Mouse (Mus musculus) lung, adult 2 months (tissue): ENCODE results near the gene Dnaic2. TPM values are rescaled to one million over a fixed set of nuclear protein-coding genes. Genes with fewer than 3 reads are reported as not detected.

ENCODE experiments used
- DNase-seq: peaks from one replicate; pipeline ENCODE4 v3.0.0; 2022
- H3K4me1 ChIP-seq: fragments of 200-500 bp; 2 replicates; pipeline ENCODE4 v1.6.1; 2011; ENCODE audit warnings: low read length; ENCODE audit not compliant: control insufficient read depth, insufficient read depth
- H3K4me3 ChIP-seq: fragments of 200-500 bp; replicated peaks from 2 replicates; pipeline ENCODE3; 2011; ENCODE audit warnings: low read depth, mild to moderate bottlenecking, control low read depth, low read length; ENCODE audit errors: extremely low read depth
- CTCF ChIP-seq: fragments of 200-500 bp; IDR thresholded peaks from 2 replicates; pipeline ENCODE4 v1.5.1; 2011; ENCODE audit warnings: mild to moderate bottlenecking, low read length, control low read depth; ENCODE audit not compliant: insufficient read depth
- POLR2A ChIP-seq: fragments of 200-500 bp; IDR thresholded peaks from 2 replicates; pipeline ENCODE4 v1.6.1; 2011; ENCODE audit warnings: low read depth, mild to moderate bottlenecking, control low read depth, low read length, borderline replicate concordance; ENCODE audit errors: extremely low read depth
- WGBS: fragments of 180-500 bp; shearing (Covaris S2); methylation state at CpG from one replicate; pipeline ENCODE4 v1.1.7; 2018; 5-methylcytosine and 5-hydroxymethylcytosine counted together
- polyA plus RNA-seq: library from polyadenylated mRNA; depleted of rRNA; stranded (reverse); fragments of >200 nt; gene quantifications from 2 replicates; pipeline ENCODE4 v1.2.3, GENCODE M21; 2012

Dnaic2 gene
- polyA plus RNA-seq, 1 experiment, result 13.3 TPM

DNA sequence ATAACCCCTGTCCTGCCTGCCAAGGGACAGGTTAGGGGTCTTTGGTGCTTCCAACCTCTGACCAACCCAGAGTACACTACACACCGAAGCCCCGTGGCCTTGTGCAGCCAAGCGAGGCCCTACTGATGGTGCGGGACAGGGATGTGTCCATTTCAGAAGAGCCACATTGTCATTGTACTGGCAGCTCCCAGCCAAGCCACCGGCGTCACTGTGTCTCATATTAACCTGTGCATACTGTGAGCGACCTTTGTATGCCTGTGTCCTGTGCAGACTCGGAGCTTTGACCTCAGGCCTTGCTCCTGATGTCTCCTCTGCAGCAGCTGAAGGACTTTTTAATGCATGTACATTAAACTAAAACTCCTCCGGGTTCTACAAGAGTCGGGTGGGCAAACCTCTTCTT lies 6.7 kb upstream of the Dnaic2 start:
- Histone ChIP-seq H3K4me3 (no peak overlapping the region), H3K4me1 (no peaks in the 10 kb centered on the region)
- DNase-seq, result no peak
- TF ChIP-seq CTCF (no peak), POLR2A (no peak)
- WGBS, result 92% methylated on average over 10 of the region's 10 CpGs

DNA sequence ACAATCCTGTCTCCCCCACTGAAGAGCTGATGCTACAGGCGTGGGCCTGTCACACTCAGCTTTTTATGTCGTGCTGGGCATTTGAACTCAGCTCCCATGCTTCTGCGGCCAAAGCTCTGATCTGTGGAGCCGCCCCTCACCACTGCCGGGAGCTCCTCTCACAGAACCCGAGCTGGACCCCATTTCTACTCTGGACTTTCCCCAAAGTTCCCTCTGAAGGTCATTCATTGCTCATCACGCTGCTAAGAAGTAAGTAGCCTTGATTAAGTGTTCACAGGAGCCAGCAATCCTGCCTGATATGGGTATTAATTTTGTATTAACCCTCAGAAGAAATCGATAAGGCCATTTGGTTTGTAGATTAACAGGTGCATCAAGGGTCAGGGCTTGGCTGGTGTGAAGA lies 4.8 kb upstream of the Dnaic2 start:
- Histone ChIP-seq H3K4me3 (no peak overlapping the region), H3K4me1 (no peaks in the 10 kb centered on the region)
- TF ChIP-seq CTCF (no peak), POLR2A (no peak)
- WGBS, result 76% methylated on average over 8 of the region's 8 CpGs
- DNase-seq, result no peak

- H3K4me1 ChIP-seq, result no peaks in the 10 kb centered on the region
- DNase-seq, result no peak
- TF ChIP-seq CTCF, result no peak
- TF ChIP-seq POLR2A, result no peak
- 62% methylated on average over 13 of the region's 13 CpGs for WGBS
- H3K4me3 ChIP-seq, result no peak overlapping the region
These were observed 4.2 kb upstream of the Dnaic2 start for GRCm38 (mm10) chr11:114723030-114723429.

- no peak for DNase-seq
- WGBS, result 38% methylated on average over 11 of the region's 11 CpGs
- no peak for TF ChIP-seq CTCF
- TF ChIP-seq POLR2A, result no peak
- Histone ChIP-seq H3K4me3 (no peak overlapping the region), H3K4me1 (no peaks in the 10 kb centered on the region)
These were observed 2.2 kb upstream of the Dnaic2 start for GRCm38 (mm10) chr11:114724787-114725590.

- no peaks in the 10 kb centered on the region for H3K4me1 ChIP-seq
- TF ChIP-seq CTCF (no peak), POLR2A (no peak)
- no peak overlapping the region for H3K4me3 ChIP-seq
- 40% methylated on average over 5 of the region's 5 CpGs for WGBS
- no peak for DNase-seq
These were observed 598 bp downstream of the Dnaic2 start for GRCm38 (mm10) chr11:114727826-114728186.

GRCm38 (mm10) chr11:114728333-114728732 lies 1.1 kb downstream of the Dnaic2 start:
- DNase-seq, result no peak
- H3K4me1 ChIP-seq, result no peaks in the 10 kb centered on the region
- 25% methylated on average over 5 of the region's 5 CpGs for WGBS
- TF ChIP-seq POLR2A, result no peak
- no peak for TF ChIP-seq CTCF
- H3K4me3 ChIP-seq, result no peak overlapping the region

DNA sequence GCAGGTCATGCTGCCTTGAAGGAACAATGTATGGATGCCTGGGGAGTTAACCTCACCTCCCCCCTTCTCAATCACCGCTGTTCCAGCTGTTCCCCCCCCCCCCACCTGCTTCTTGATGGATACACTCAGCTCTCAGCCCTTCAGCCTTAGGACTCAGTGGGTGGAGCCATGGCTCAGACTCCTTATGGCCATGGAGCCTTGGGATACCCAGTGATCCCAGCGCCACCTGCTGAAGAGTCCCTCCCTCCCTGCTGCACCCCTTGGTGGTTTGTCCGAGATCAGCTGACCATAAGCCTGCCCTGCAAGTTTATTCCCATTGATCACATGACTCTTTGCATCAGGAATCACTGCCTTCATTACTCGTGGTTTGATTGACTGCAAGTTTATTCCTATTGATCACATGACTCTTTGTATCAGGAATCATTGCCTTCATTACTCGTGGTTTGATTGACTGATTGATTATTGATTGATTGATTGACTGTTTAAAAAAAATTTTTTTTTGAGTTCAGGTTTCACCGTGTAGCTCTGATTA lies 2.7 kb downstream of the Dnaic2 start:
- TF ChIP-seq CTCF (no peak), POLR2A (no peak)

DNA sequence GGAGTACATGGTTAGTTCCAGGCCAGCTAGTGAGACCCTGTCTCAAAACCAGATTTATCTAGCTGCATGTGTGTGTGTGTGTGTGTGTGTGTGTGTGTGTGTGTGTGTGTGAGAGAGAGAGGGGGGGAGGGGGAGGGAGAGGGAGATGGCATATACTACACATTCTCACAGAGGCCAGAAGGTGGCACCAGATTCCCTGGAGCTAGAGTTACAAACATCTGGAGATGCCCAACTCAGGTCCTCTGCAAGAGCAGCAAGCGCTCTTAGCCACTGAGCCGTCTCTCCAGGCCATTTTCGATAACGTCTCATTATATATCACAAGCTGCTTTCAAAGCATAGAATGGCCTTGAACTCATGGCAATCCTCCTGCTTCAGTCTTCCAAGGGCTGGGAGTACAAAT lies 4.5 kb downstream of the Dnaic2 start:
- WGBS, result 78% methylated on average over 4 of the region's 4 CpGs
- DNase-seq, result no peak
- no peak for TF ChIP-seq POLR2A
- TF ChIP-seq CTCF, result no peak
- Histone ChIP-seq H3K4me1 (no peaks in the 10 kb centered on the region), H3K4me3 (no peak overlapping the region)

More for the DNA sequence above, 2.7 kb downstream of the Dnaic2 start:
- Histone ChIP-seq H3K4me3 (no peak overlapping the region), H3K4me1 (no peaks in the 10 kb centered on the region)
- 51% methylated on average over 6 of the region's 6 CpGs for WGBS
- DNase-seq, result no peak

GRCm38 (mm10) chr11:114732890-114733289 lies 5.7 kb downstream of the Dnaic2 start:
- H3K4me1 ChIP-seq, result no peaks in the 10 kb centered on the region
- DNase-seq, result no peak
- H3K4me3 ChIP-seq, result no peak overlapping the region
- no peak for TF ChIP-seq POLR2A
- TF ChIP-seq CTCF, result no peak
- 71% methylated on average over 22 of the region's 22 CpGs for WGBS

GRCm38 (mm10) chr11:114736111-114736510 lies 8.9 kb downstream of the Dnaic2 start:
- Histone ChIP-seq H3K4me3 (no peak overlapping the region), H3K4me1 (no peaks in the 10 kb centered on the region)
- no peak for DNase-seq
- WGBS, result 73% methylated on average over 2 of the region's 2 CpGs
- TF ChIP-seq POLR2A (no peak), CTCF (no peak)
